Comparison of ENCODE assay signal across 24 mouse cellular contexts in the genomic region with DNA sequence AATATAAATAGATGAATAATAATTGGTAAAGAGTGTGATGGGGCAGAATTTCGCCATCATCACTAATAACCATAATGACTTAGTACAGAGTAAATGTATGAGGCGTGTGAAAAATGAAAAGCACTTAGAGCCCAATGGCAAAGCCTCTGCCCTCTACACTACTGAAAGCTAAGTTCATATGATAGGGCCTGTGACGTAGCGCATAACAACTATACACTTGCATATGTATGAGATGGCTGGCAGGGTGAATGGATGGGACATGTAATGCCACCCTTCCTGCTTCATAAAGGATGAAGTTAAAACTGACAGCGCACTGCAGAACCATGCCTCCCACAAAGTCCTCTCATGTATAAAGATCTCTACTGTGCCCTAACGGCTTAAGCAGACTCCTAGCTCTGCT.
A peak's percentile ranks its signal among the peaks of the same experiment; 100 is the strongest.
DNase-seq lines count a peak whose midpoint lies in the region; ATAC-seq and TF ChIP-seq lines count a peak whose summit lies in the region.
"Had no signal": no experiment of that assay in that cellular context is flagged by ENCODE, and none has a peak within 500 bp of the region (broad histone marks: within the 10 kb centered on the region; RNA-seq: fewer than 3 reads in every experiment).

No protein-coding gene starts in this region.

- DNase-seq in forebrain, postnatal 0 days: no peak
- DNase-seq in brain, embryonic 14.5 days (ENCODE audit: low read depth): peak; percentile 49
- DNase-seq: adrenal gland, adult 2 months; adrenal gland, postnatal 14 days; cerebellum, adult 11-12 months; cerebellum, adult 8-10 months; cerebellum, postnatal 10 days; cerebellum, postnatal 36 days; embryo, embryonic 11 days; gastrocnemius, adult 2 months; gastrocnemius, postnatal 14 days; heart, adult 18-20 months; heart, postnatal 14 days; heart, postnatal 4 days; kidney, adult 11 months had no signal

- H3K9me3 ChIP-seq in forebrain, postnatal 0 days (ENCODE audit: low read length): 0 out of 2 replicates have a peak, but pooled peaks cover under 1% of the 10 kb centered on the region
- H3K9me3 ChIP-seq in forebrain, embryonic 16.5 days (ENCODE audit: control insufficient read depth, low read length): peaks cover under 1% of the 10 kb centered on the region; the same call in 1 of the 2 replicates
- H3K9me3 ChIP-seq in midbrain, embryonic 12.5 days: no peaks in the 10 kb centered on the region
- H3K9me3 ChIP-seq in midbrain, embryonic 15.5 days: no peaks in the 10 kb centered on the region
- H3K9me3 ChIP-seq: intestine, embryonic 15.5 days had no signal

- peak; percentile 14; the same call in 1 of the 2 replicates for ATAC-seq in forebrain, postnatal 0 days
- ATAC-seq in forebrain, embryonic 16.5 days: no peak
- ATAC-seq in midbrain, embryonic 12.5 days (ENCODE audit: low FRiP score, low read depth): peak; percentile 56; the same call in 1 of the 2 replicates
- no peak; the same call in 1 of the 2 replicates for ATAC-seq in midbrain, embryonic 15.5 days (replicated peaks)
- ATAC-seq: CD4-positive, CD25-positive, alpha-beta regulatory T cell, adult 4 months; intestine, embryonic 15.5 days had no signal

- H3K9ac ChIP-seq in forebrain, postnatal 0 days: no peak overlapping the region
- no peak overlapping the region for H3K9ac ChIP-seq in forebrain, embryonic 16.5 days (replicated peaks; ENCODE audit: low read depth, low read length)
- H3K9ac ChIP-seq in midbrain, embryonic 12.5 days (replicated peaks): no peak overlapping the region
- H3K9ac ChIP-seq in midbrain, embryonic 15.5 days: no peak overlapping the region
- H3K9ac ChIP-seq: heart, embryonic 13.5 days; hindbrain, embryonic 15.5 days; intestine, embryonic 15.5 days had no signal

- TF ChIP-seq POLR2A in brain, embryonic 14.5 days (IDR thresholded peaks at IDR 0.05; ENCODE audit: borderline replicate concordance, extremely low read depth, insufficient read depth, insufficient read length, poor library complexity, severe bottlenecking): no peak
- no peak for TF ChIP-seq POLR2A in olfactory bulb, adult 2 months (IDR thresholded peaks at IDR 0.05; ENCODE audit: insufficient read depth, low read depth, low read length)

- no peak overlapping the region for H3K4me3 ChIP-seq in forebrain, postnatal 0 days (ENCODE audit: low read depth, low read length)
- H3K4me3 ChIP-seq in forebrain, embryonic 16.5 days (replicated peaks; ENCODE audit: low read length): no peak overlapping the region
- H3K4me3 ChIP-seq in midbrain, embryonic 12.5 days: no peak overlapping the region
- H3K4me3 ChIP-seq in midbrain, embryonic 15.5 days: no peak overlapping the region
- H3K4me3 ChIP-seq in olfactory bulb, adult 2 months (ENCODE audit: insufficient read depth, low read depth, low read length): no peak overlapping the region
- H3K4me3 ChIP-seq: forebrain, embryonic 10.5 days; gastrocnemius, adult 2 months; heart, embryonic 13.5 days; hindbrain, embryonic 15.5 days; intestine, embryonic 15.5 days had no signal

- H3K27me3 ChIP-seq in forebrain, postnatal 0 days (ENCODE audit: insufficient read depth, low read length): no peaks in the 10 kb centered on the region
- no peaks in the 10 kb centered on the region for H3K27me3 ChIP-seq in forebrain, embryonic 16.5 days (replicated peaks; ENCODE audit: control insufficient read depth, insufficient read depth, low read length)
- H3K27me3 ChIP-seq in midbrain, embryonic 12.5 days: no peaks in the 10 kb centered on the region
- H3K27me3 ChIP-seq in midbrain, embryonic 15.5 days (replicated peaks): no peaks in the 10 kb centered on the region
- H3K27me3 ChIP-seq: heart, embryonic 13.5 days; hindbrain, embryonic 15.5 days; intestine, embryonic 15.5 days had no signal

- no peak overlapping the region for H3K4me2 ChIP-seq in forebrain, postnatal 0 days (ENCODE audit: low read depth)
- H3K4me2 ChIP-seq in forebrain, embryonic 16.5 days (ENCODE audit: low read length): no peak overlapping the region
- H3K4me2 ChIP-seq in midbrain, embryonic 12.5 days (replicated peaks): no peak overlapping the region
- H3K4me2 ChIP-seq in midbrain, embryonic 15.5 days: no peak overlapping the region
- H3K4me2 ChIP-seq: heart, embryonic 13.5 days; hindbrain, embryonic 15.5 days; intestine, embryonic 15.5 days had no signal

- no peak for TF ChIP-seq CTCF in forebrain, postnatal 0 days (IDR thresholded peaks at IDR 0.05; ENCODE audit: low read depth)
- no peak for TF ChIP-seq CTCF in brain, embryonic 14.5 days (IDR thresholded peaks at IDR 0.05; ENCODE audit: borderline replicate concordance, extremely low read depth, insufficient read depth, insufficient read length)
- TF ChIP-seq CTCF in olfactory bulb, adult 2 months (IDR thresholded peaks at IDR 0.05; ENCODE audit: insufficient read depth, low read depth, low read length): no peak

- no peaks in the 10 kb centered on the region for H3K36me3 ChIP-seq in forebrain, postnatal 0 days (ENCODE audit: insufficient read depth)
- H3K36me3 ChIP-seq in forebrain, embryonic 16.5 days (ENCODE audit: control insufficient read depth, insufficient read depth): no peaks in the 10 kb centered on the region
- no peaks in the 10 kb centered on the region for H3K36me3 ChIP-seq in midbrain, embryonic 12.5 days
- no peaks in the 10 kb centered on the region for H3K36me3 ChIP-seq in midbrain, embryonic 15.5 days (replicated peaks)
- H3K36me3 ChIP-seq: forebrain, embryonic 10.5 days; heart, embryonic 13.5 days; hindbrain, embryonic 15.5 days; intestine, embryonic 15.5 days had no signal

- 77% methylated on average over 6 of the region's 6 CpGs for WGBS in forebrain, postnatal 0 days
- 69% methylated on average over 6 of the region's 6 CpGs for WGBS in forebrain, embryonic 16.5 days
- 79% methylated on average over 6 of the region's 6 CpGs for WGBS in midbrain, embryonic 12.5 days
- 73% methylated on average over 6 of the region's 6 CpGs for WGBS in midbrain, embryonic 15.5 days
- WGBS in olfactory bulb, adult 2 months: 80% methylated on average over 6 of the region's 6 CpGs

- H3K4me1 ChIP-seq in forebrain, postnatal 0 days (ENCODE audit: insufficient read depth): no peaks in the 10 kb centered on the region; the same call in 1 of the 2 replicates
- H3K4me1 ChIP-seq in forebrain, embryonic 16.5 days (replicated peaks; ENCODE audit: control insufficient read depth, insufficient read depth, low read length): peaks cover 9% of the 10 kb centered on the region
- H3K4me1 ChIP-seq in midbrain, embryonic 12.5 days: no peaks in the 10 kb centered on the region
- 0 out of 2 replicates have a peak, but pooled peaks cover 3% of the 10 kb centered on the region for H3K4me1 ChIP-seq in midbrain, embryonic 15.5 days
- H3K4me1 ChIP-seq in olfactory bulb, adult 2 months (ENCODE audit: control insufficient read depth, insufficient read depth, low read length): peaks cover 8% of the 10 kb centered on the region
- H3K4me1 ChIP-seq: forebrain, embryonic 10.5 days; intestine, embryonic 15.5 days had no signal

- H3K27ac ChIP-seq in forebrain, postnatal 0 days (ENCODE audit: low read depth, low read length): no peak overlapping the region
- no peak overlapping the region for H3K27ac ChIP-seq in forebrain, embryonic 16.5 days (ENCODE audit: low read length)
- no peak overlapping the region for H3K27ac ChIP-seq in midbrain, embryonic 12.5 days (replicated peaks)
- no peak overlapping the region for H3K27ac ChIP-seq in midbrain, embryonic 15.5 days
- peak overlapping the region; percentile 27; the same call in 1 of the 2 replicates for H3K27ac ChIP-seq in olfactory bulb, adult 2 months (ENCODE audit: insufficient read depth, low read depth, low read length)
- H3K27ac ChIP-seq: forebrain, embryonic 10.5 days; gastrocnemius, adult 2 months; heart, embryonic 13.5 days; hindbrain, embryonic 15.5 days; intestine, embryonic 15.5 days had no signal

Comparison
In these comparisons a context has a peak if more than half of its experiments do, and no peak if none do; other contexts are left out.
1. ATAC-seq: peak in forebrain, postnatal 0 days (single experiment) and midbrain, embryonic 12.5 days (single experiment); none in forebrain, embryonic 16.5 days (single experiment) and midbrain, embryonic 15.5 days (single experiment).